Mouse (Mus musculus) liver, postnatal 0 days (tissue): ENCODE results near the gene Cxcr5. TPM values are rescaled to one million over a fixed set of nuclear protein-coding genes. Genes with fewer than 3 reads are reported as not detected.

Experiments
- ATAC-seq: fragments of 200-750 bp; cut with Nextera tagmentation; 2 replicates; pipeline ENCODE4 v1.8.0; 2017; ENCODE audit warnings: mild to moderate bottlenecking, moderate library complexity
- DNase-seq: peaks from one replicate; pipeline ENCODE4 v3.0.0-alpha.2; 2016
- H3K27ac ChIP-seq: fragments of 300-500 bp; sonication (generic); 2 replicates; pipeline ENCODE4 v1.5.1; 2014; ENCODE audit warnings: antibody characterized with exemption, moderate library complexity, mild to moderate bottlenecking, low read depth
- H3K27me3 ChIP-seq: fragments of 300-500 bp; sonication (generic); 2 replicates; pipeline ENCODE4 v1.6.1; 2014; ENCODE audit warnings: low read length, control low read depth, mixed read lengths; ENCODE audit not compliant: insufficient read depth
- H3K36me3 ChIP-seq: fragments of 300-500 bp; sonication (generic); replicated peaks from 2 replicates; pipeline ENCODE4 v1.6.1; 2014; ENCODE audit warnings: mild to moderate bottlenecking, control low read depth, low read length, moderate library complexity, mixed read lengths; ENCODE audit not compliant: insufficient read depth
- H3K4me1 ChIP-seq: fragments of 300-500 bp; sonication (generic); 2 replicates; pipeline ENCODE4 v1.6.1; 2014; ENCODE audit warnings: antibody characterized with exemption, mild to moderate bottlenecking, control low read depth; ENCODE audit not compliant: insufficient read depth
- H3K4me2 ChIP-seq: fragments of 300-500 bp; sonication (generic); 2 replicates; pipeline ENCODE4 v1.6.1; 2014; ENCODE audit warnings: low read depth, mild to moderate bottlenecking, low read length, moderate library complexity, mixed read lengths
- H3K4me3 ChIP-seq: fragments of 300-500 bp; sonication (generic); 2 replicates; pipeline ENCODE4 v1.5.1; 2014; ENCODE audit warnings: low read depth, low read length
- H3K9ac ChIP-seq: fragments of 300-500 bp; sonication (generic); replicated peaks from 2 replicates; pipeline ENCODE4 v1.6.1; 2014; ENCODE audit warnings: mild to moderate bottlenecking, moderate library complexity
- H3K9me3 ChIP-seq: fragments of 300-500 bp; sonication (generic); 2 replicates; pipeline ENCODE4 v1.6.1; 2016; ENCODE audit warnings: mild to moderate bottlenecking, control low read depth, low read length, mixed read lengths
- CTCF ChIP-seq: sonication (generic); IDR thresholded peaks from 2 replicates; pipeline ENCODE4 v1.5.1; 2016; ENCODE audit warnings: antibody characterized with exemption, low read depth
- EP300 ChIP-seq: IDR thresholded peaks from 2 replicates; pipeline ENCODE4 v1.6.1; 2016; ENCODE audit warnings: antibody characterized with exemption, low read depth, mild to moderate bottlenecking
- WGBS: fragments of 180-500 bp; shearing (Covaris S2); extraction: QIAGEN DNeasy Blood & Tissue Kit; methylation state at CpG from one replicate; pipeline ENCODE4 v1.1.7; 2014; ENCODE audit not compliant: insufficient replicate concordance; 5-methylcytosine and 5-hydroxymethylcytosine counted together
- polyA plus RNA-seq: library from polyadenylated mRNA; unstranded; fragments of >200 nt; fragmentation: Nextera tagmentation; extraction: Ambion mirVana; gene quantifications from 2 replicates; pipeline ENCODE4 v1.2.1, GENCODE M21; 2015

The Cxcr5 gene
- polyA plus RNA-seq, 1 experiment from 2014 or later: 0.55 TPM

DNA sequence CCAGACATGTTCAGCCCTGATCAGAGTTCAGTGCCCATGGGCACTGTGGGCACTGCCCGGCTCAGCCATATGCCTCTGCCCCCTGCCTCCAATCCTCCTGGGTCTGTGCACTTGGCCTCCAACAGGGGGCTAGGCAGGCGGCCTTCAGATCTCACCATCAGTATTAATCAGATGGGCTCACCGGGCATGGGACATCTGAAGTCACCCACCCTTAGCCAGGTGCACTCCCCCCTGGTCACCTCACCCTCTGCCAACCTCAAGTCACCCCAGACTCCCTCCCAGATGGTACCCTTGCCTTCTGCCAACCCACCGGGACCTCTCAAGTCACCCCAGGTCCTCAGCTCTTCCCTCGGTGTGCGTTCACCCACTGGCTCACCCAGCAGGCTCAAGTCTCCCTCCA is 54.3 kb downstream of the Cxcr5 start:
- no peak for DNase-seq
- Histone ChIP-seq H3K9ac (no peak overlapping the region), H3K27me3 (no peaks in the 10 kb centered on the region), H3K4me3 (no peak overlapping the region), H3K4me2 (no peak overlapping the region), H3K27ac (no peak overlapping the region), H3K4me1 (peaks cover 26% of the 10 kb centered on the region), H3K36me3 (peaks cover 14% of the 10 kb centered on the region), H3K9me3 (no peaks in the 10 kb centered on the region)
- 76% methylated on average over 6 of the region's 6 CpGs for WGBS
- ATAC-seq: no peak
- TF ChIP-seq EP300: no peak
- TF ChIP-seq CTCF: no peak

DNA sequence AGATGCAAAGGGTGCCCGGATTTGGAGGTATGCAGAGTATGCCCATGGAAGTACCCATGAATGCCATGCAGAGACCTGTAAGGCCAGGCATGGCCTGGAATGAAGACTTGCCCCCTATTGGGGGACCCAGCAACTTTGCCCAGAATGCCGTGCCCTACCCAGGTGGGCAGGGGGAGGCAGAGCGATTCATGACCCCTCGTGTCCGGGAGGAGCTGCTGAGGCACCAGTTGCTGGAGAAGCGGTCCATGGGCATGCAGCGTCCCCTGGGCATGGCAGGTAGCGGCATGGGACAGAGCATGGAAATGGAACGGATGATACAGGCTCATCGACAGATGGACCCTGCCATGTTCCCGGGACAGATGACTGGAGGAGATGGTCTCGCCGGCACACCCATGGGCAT is 55.1 kb downstream of the Cxcr5 start:
- peaks cover 20% of the 10 kb centered on the region for H3K4me1 ChIP-seq
- no peak for ATAC-seq
- WGBS: 92% methylated on average over 13 of the region's 13 CpGs
- H3K27me3 ChIP-seq: no peaks in the 10 kb centered on the region
- no peak overlapping the region for H3K27ac ChIP-seq
- H3K4me2 ChIP-seq: no peak overlapping the region
- TF ChIP-seq EP300: no peak
- TF ChIP-seq CTCF: no peak
- no peak overlapping the region for H3K4me3 ChIP-seq
- H3K9ac ChIP-seq: no peak overlapping the region
- DNase-seq: no peak
- peaks cover 14% of the 10 kb centered on the region for H3K36me3 ChIP-seq
- H3K9me3 ChIP-seq: no peaks in the 10 kb centered on the region

DNA sequence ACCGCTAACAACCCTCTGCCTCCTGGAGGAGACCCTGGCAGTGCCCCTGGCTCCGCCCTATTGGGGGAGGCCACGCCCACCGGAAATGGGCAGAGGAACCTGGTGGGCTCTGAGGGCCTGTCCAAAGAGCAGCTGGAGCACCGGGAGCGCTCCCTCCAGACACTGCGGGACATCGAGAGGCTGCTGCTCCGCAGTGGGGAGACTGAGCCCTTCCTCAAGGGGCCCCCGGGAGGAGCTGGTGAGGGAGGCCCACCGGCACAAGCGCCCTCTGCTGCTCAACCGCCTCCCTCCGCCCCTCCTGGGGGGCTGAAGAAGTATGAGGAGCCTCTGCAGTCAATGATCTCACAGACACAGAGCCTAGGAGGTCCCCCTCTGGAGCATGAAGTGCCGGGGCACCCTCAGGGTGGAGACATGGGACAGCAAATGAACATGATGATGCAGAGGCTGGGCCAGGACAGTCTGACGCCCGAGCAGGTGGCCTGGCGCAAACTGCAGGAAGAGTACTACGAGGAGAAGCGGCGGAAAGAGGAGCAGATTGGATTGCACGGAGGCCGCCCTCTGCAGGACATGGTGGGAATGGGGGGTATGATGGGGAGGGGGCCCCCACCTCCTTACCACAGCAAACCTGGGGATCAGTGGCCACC is 55.7 kb downstream of the Cxcr5 start:
- no peaks in the 10 kb centered on the region for H3K27me3 ChIP-seq
- H3K9me3 ChIP-seq: no peaks in the 10 kb centered on the region
- WGBS: 55% methylated on average over 23 of the region's 23 CpGs
- ATAC-seq (no peak), DNase-seq (no peak)
- TF ChIP-seq EP300: no peak
- TF ChIP-seq CTCF: peak; percentile 12; the same call in 1 of the 2 replicates
- no peak overlapping the region for H3K4me3 ChIP-seq
- H3K36me3 ChIP-seq: peaks cover 14% of the 10 kb centered on the region
- no peak overlapping the region for H3K4me2 ChIP-seq
- H3K9ac ChIP-seq: no peak overlapping the region
- H3K4me1 ChIP-seq: peaks cover 14% of the 10 kb centered on the region
- H3K27ac ChIP-seq: no peak overlapping the region

DNA sequence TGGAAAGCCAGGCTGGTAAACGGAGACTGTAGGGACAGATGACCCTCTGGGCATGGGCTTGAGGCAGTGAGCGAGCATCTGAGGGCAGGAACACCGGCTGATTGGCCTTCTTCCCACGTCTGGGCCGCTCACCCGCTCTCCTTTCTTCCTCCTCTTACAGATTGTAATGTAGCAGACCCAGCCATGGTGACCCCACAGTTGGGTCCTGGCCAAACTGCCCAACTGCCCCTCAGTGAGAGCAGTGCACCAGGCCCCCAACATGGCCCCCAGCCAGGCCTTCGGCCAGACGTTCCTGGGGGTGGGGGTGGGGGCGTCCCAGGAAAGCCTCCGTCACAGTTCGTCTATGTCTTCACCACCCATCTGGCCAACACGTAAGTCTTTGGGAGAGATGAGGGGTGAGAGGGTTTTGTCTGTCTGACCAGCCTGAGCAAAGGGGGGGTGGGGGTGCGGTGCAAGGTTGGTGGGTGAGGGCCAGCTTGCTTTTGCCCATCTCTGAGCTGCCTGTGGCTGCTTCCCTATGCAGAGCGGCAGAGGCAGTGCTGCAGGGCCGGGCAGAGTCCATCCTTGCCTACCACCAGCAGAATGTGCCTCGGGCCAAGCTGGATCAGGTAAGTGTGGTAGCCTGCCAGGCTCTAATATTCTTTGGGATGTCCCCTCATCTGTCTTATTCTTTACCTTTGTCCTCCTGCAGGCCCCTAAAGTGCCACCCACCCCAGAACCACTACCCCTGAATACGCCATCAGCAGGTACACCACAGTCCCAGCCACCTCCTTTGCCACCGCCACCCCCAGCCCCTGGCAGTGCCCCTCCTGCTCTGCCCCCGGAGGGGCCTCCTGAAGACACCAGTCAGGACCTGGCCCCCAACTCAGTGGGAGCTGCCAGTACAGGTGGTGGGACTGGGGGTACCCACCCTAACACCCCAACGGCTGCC is 56.5 kb downstream of the Cxcr5 start:
- no peak overlapping the region for H3K4me3 ChIP-seq
- ATAC-seq (no peak), DNase-seq (no peak)
- no peak overlapping the region for H3K4me2 ChIP-seq
- TF ChIP-seq CTCF (no peak), EP300 (no peak)
- no peaks in the 10 kb centered on the region for H3K27me3 ChIP-seq
- H3K27ac ChIP-seq: no peak overlapping the region
- peaks cover 14% of the 10 kb centered on the region for H3K36me3 ChIP-seq
- peaks cover 8% of the 10 kb centered on the region for H3K4me1 ChIP-seq
- no peaks in the 10 kb centered on the region for H3K9me3 ChIP-seq
- no peak overlapping the region for H3K9ac ChIP-seq
- 76% methylated on average over 20 of the region's 20 CpGs for WGBS

DNA sequence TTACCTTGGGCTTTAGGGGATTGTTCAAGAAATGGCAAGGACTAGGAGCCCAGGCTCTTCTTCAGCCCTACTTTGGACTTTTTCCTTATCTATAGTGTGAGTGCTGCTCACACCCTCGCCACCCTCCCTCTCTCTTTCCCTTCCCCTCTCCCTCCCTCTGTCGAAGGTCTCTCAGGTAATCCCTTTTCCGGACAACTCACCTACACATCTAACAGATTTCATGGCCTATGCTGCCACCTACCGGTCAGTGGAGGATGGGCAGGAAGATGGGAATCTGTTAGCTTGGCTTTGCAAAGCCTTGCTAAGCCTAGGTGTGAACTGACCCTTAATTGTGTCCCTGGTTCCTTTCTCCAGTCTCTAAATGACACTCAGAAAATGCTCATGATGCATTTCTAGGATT is 59.7 kb downstream of the Cxcr5 start:
- DNase-seq (peak; percentile 85), ATAC-seq (no peak)
- H3K4me3 ChIP-seq: no peak overlapping the region
- WGBS: 5% methylated on average over 4 of the region's 4 CpGs
- H3K4me2 ChIP-seq: no peak overlapping the region
- H3K36me3 ChIP-seq: peaks cover 14% of the 10 kb centered on the region
- H3K27me3 ChIP-seq: 0 out of 2 replicates have a peak, but pooled peaks cover 3% of the 10 kb centered on the region
- no peak overlapping the region for H3K9ac ChIP-seq
- no peaks in the 10 kb centered on the region for H3K9me3 ChIP-seq
- H3K4me1 ChIP-seq: peaks cover 18% of the 10 kb centered on the region
- H3K27ac ChIP-seq: no peak overlapping the region
- peak; percentile 97 for TF ChIP-seq CTCF
- no peak for TF ChIP-seq EP300

DNA sequence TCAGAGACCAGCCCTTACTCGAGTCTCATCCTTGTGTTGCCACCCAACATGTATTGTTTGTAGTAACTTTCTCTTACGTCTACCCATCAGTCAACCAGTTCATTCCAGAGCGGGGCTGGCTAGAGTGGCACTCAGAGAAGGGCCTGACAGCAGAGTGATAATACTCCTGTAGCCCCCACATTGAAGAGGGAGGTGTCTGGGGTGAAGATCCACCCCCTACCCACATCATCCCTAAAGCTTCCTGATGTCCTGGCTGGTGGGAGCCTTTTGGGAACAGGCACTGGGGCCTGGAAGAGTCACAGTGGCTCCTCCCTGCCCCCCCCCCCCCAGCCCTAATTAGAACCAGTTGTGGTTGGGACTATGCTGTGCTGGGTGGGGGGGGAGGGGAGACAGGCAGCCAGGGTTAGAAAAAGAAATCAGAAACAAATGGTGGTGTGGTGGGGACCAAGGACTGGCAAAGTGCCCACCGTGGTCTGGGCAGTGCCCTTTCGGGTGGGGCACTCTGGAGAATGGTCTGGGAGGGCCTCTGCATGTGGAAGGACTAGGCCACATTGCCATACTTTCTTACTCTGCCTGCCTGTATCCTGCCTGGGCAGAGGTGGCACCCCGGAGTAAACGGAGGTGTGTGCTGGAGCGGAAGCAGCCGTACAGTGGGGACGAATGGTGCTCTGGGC is 60.3 kb downstream of the Cxcr5 start:
- DNase-seq: no peak
- Histone ChIP-seq H3K9ac (no peak overlapping the region), H3K9me3 (no peaks in the 10 kb centered on the region), H3K4me1 (peaks cover 22% of the 10 kb centered on the region), H3K36me3 (peaks cover 10% of the 10 kb centered on the region), H3K27me3 (0 out of 2 replicates have a peak, but pooled peaks cover 3% of the 10 kb centered on the region), H3K4me2 (no peak overlapping the region), H3K27ac (no peak overlapping the region), H3K4me3 (no peak overlapping the region)
- TF ChIP-seq CTCF (no peak), EP300 (no peak)
- WGBS: 72% methylated on average over 10 of the region's 10 CpGs
- ATAC-seq: no peak
